Mouse (Mus musculus) hindbrain, embryonic 11.5 days (tissue): ENCODE results near the gene Syn2. TPM values are rescaled to one million over a fixed set of nuclear protein-coding genes. Genes with fewer than 3 reads are reported as not detected.

Experiments
- ATAC-seq: fragments of 200-750 bp; cut with Nextera tagmentation; 2 replicates; pipeline ENCODE4 v1.8.0; 2017; ENCODE audit warnings: mild to moderate bottlenecking, moderate TSS enrichment, moderate library complexity; ENCODE audit not compliant: low FRiP score
- DNase-seq: peaks from one replicate; pipeline ENCODE4 v3.0.0-alpha.2; 2015; ENCODE audit warnings: low spot score
- H3K27ac ChIP-seq: fragments of 300-500 bp; sonication (generic); 2 replicates; pipeline ENCODE4 v1.5.1; 2014; ENCODE audit warnings: mild to moderate bottlenecking, low read depth, low read length
- H3K27me3 ChIP-seq: fragments of 300-500 bp; sonication (generic); 2 replicates; pipeline ENCODE4 v1.6.1; 2014; ENCODE audit warnings: mild to moderate bottlenecking, low read length, moderate library complexity, mixed read lengths; ENCODE audit not compliant: control insufficient read depth, insufficient read depth
- H3K36me3 ChIP-seq: fragments of 300-500 bp; sonication (generic); 2 replicates; pipeline ENCODE4 v1.6.1; 2014; ENCODE audit warnings: mild to moderate bottlenecking, low read length, moderate library complexity, mixed read lengths; ENCODE audit not compliant: control insufficient read depth, insufficient read depth
- H3K4me1 ChIP-seq: fragments of 300-500 bp; sonication (generic); replicated peaks from 2 replicates; pipeline ENCODE4 v1.6.1; 2014; ENCODE audit warnings: low read length, mixed read lengths; ENCODE audit not compliant: control insufficient read depth, insufficient read depth
- H3K4me2 ChIP-seq: fragments of 300-500 bp; sonication (generic); replicated peaks from 2 replicates; pipeline ENCODE4 v1.6.1; 2014; ENCODE audit warnings: mild to moderate bottlenecking, low read depth, low read length
- H3K4me3 ChIP-seq: fragments of 300-500 bp; sonication (generic); 2 replicates; pipeline ENCODE4 v1.5.1; 2014; ENCODE audit warnings: low read depth, low read length
- H3K9ac ChIP-seq: fragments of 300-500 bp; sonication (generic); 2 replicates; pipeline ENCODE4 v1.6.1; 2014; ENCODE audit warnings: low read depth, low read length
- H3K9me3 ChIP-seq: fragments of 300-500 bp; sonication (generic); 2 replicates; pipeline ENCODE4 v1.6.1; 2016; ENCODE audit warnings: low read length; ENCODE audit not compliant: control insufficient read depth
- WGBS: fragments of 180-500 bp; shearing (Covaris S2); extraction: QIAGEN DNeasy Blood & Tissue Kit; methylation state at CpG from one replicate; pipeline ENCODE4 v1.1.7; 2014; 5-methylcytosine and 5-hydroxymethylcytosine counted together
- polyA plus RNA-seq: library from polyadenylated mRNA; unstranded; fragments of >200 nt; fragmentation: Nextera tagmentation; extraction: Ambion mirVana; gene quantifications from 2 replicates; pipeline ENCODE4 v1.2.1, GENCODE M21; 2014

Syn2 gene
- polyA plus RNA-seq, 1 experiment from 2014 or later, result 6.0 TPM

DNA sequence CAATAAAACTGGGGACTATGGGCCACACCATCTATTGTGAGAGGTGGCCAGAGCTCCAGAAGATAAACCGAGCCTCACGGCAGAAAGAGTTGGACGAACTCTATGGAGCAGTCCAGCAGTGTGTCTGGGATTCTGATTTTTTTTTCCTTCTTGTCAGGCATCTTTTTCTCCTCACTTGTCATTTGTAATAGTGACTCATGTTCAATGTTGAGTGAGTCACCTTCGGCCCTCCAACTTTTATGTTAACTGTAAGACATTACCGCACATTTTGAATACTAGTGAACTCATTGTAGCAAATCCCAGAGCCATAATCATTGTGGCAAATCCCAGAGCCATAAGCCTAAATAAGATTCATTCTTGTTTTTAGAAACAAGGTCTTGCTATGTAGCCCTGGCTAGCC is 188.3 kb downstream of the Syn2 start:
- DNase-seq (no peak), ATAC-seq (no peak)
- no peaks in the 10 kb centered on the region for H3K4me1 ChIP-seq
- no peaks in the 10 kb centered on the region for H3K27me3 ChIP-seq
- no peak overlapping the region for H3K4me2 ChIP-seq
- H3K4me3 ChIP-seq, result no peak overlapping the region
- no peaks in the 10 kb centered on the region for H3K9me3 ChIP-seq
- H3K36me3 ChIP-seq, result no peaks in the 10 kb centered on the region
- H3K9ac ChIP-seq, result no peak overlapping the region
- H3K27ac ChIP-seq, result no peak overlapping the region
- WGBS, result 94% methylated on average over 5 of the region's 5 CpGs

DNA sequence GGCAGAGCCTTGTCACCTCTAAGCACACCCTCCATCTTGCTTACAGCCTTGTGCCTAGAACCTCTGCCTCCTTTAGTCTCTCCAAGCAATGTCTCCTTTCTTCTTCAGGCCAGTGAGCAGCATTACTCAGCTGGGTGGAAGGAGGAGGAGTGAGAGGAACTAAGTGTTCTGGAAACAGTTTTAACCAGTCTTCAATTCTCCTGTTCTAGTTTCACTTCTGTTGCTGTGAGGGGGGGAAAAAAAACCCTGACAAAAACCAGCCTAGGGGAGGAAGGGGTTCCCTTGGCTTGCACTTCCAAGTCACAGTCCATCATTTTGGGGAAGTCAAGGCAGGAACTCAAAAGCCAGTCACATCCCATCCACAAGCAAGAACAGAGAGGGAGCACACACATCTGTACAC is 196.3 kb downstream of the Syn2 start:
- no peak overlapping the region for H3K4me3 ChIP-seq
- no peaks in the 10 kb centered on the region for H3K4me1 ChIP-seq
- no peak for DNase-seq
- H3K27me3 ChIP-seq, result no peaks in the 10 kb centered on the region
- no peak overlapping the region for H3K9ac ChIP-seq
- no peaks in the 10 kb centered on the region for H3K9me3 ChIP-seq
- H3K27ac ChIP-seq, result no peak overlapping the region
- no peaks in the 10 kb centered on the region for H3K36me3 ChIP-seq
- H3K4me2 ChIP-seq, result no peak overlapping the region
- no peak for ATAC-seq

Other genes starting within 250 kb of the Syn2 start
- 58.5 and 59.3 TPM in 2 replicates for gene Vgll4, start 164.9 kb upstream of the Syn2 start, polyA plus RNA-seq
- gene Tamm41, start 97.0 kb upstream of the Syn2 start, polyA plus RNA-seq, result 65.5 and 66.6 TPM in 2 replicates
- gene Gm17482, start 92.4 kb downstream of the Syn2 start, polyA plus RNA-seq, result not detected in 2 replicates
- 0.20 and 0.57 TPM in 2 replicates for gene Timp4, start 117.3 kb downstream of the Syn2 start, polyA plus RNA-seq
- gene Pparg, start 226.0 kb downstream of the Syn2 start, polyA plus RNA-seq, result 0.08 and 0.37 TPM in 2 replicates